Mouse (Mus musculus): ENCODE measurements around the gene Stap2. TPM values are rescaled to one million over a fixed set of nuclear protein-coding genes. Genes with fewer than 3 reads are reported as not detected.

Stap2 gene
- polyA plus RNA-seq, 1 experiment: 6.0 TPM

GRCm38 (mm10) chr17:56035216-56035615, 29.8 kb upstream of the Stap2 start:
- Histone ChIP-seq H3K4me1 (ENCODE audit: control insufficient read depth, insufficient read depth, low read length) (peaks cover 10% of the 10 kb centered on the region), H3K27ac (ENCODE audit: insufficient read depth, low read length) (no peak overlapping the region), H3K4me3 (ENCODE audit: insufficient read depth, low read length) (peak overlapping the region; percentile 58)
- TF ChIP-seq POLR2A (IDR thresholded peaks at IDR 0.05; ENCODE audit: extremely low read depth, insufficient read depth, low read length) (no peak), CTCF (IDR thresholded peaks at IDR 0.05; ENCODE audit: extremely low read depth, insufficient read depth, low read length) (no peak)

- Histone ChIP-seq H3K4me1 (ENCODE audit: control insufficient read depth, insufficient read depth, low read length) (peaks cover 10% of the 10 kb centered on the region), H3K4me3 (ENCODE audit: insufficient read depth, low read length) (no peak overlapping the region), H3K27ac (ENCODE audit: insufficient read depth, low read length) (no peak overlapping the region)
- no peak for TF ChIP-seq CTCF (IDR thresholded peaks at IDR 0.05; ENCODE audit: extremely low read depth, insufficient read depth, low read length)
Observed at GRCm38 (mm10) chr17:56034726-56035100, 29.3 kb upstream of the Stap2 start.

DNA sequence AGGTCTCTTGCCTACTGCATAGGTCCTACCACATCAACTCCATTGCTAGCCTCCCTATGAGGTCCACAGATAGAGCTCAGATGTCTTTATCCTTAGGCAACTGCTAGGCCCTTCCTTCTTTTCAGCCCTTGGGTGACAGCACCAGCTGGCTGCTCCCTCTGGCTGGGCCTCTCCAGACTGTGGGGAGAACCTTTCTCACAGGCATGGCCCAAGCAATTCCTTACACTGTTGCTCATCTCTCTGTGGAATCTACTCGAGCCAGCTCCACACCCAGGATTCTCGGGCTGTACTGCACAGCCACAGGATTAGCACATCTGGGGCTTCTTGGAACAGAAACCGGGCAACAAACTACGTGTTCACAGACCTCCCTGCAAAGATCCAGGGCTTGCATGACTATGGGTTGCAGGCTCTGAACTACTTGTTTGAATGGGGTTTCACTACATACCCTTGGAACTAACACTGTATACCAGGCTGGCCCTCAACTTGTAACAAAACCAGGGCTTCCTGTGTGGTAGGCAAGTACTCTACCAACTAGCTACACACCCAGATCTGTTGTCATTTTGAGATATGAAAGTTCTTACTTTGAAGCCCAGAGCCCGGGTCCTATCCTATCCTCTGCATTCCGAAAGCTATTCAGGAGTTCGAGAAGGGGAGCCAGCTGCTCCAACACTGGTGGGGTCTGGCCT, 28.8 kb upstream of the Stap2 start:
- Histone ChIP-seq H3K4me3 (ENCODE audit: insufficient read depth, low read length) (no peak overlapping the region), H3K4me1 (ENCODE audit: control insufficient read depth, insufficient read depth, low read length) (peaks cover 13% of the 10 kb centered on the region), H3K27ac (ENCODE audit: insufficient read depth, low read length) (no peak overlapping the region)
- TF ChIP-seq POLR2A (IDR thresholded peaks at IDR 0.05; ENCODE audit: extremely low read depth, insufficient read depth, low read length) (no peak), CTCF (IDR thresholded peaks at IDR 0.05; ENCODE audit: extremely low read depth, insufficient read depth, low read length) (no peak)

- Histone ChIP-seq H3K4me3 (ENCODE audit: insufficient read depth, low read length) (no peak overlapping the region), H3K4me1 (ENCODE audit: control insufficient read depth, insufficient read depth, low read length) (peaks cover 15% of the 10 kb centered on the region), H3K27ac (ENCODE audit: insufficient read depth, low read length) (no peak overlapping the region)
- TF ChIP-seq CTCF (IDR thresholded peaks at IDR 0.05; ENCODE audit: extremely low read depth, insufficient read depth, low read length) (no peak), POLR2A (IDR thresholded peaks at IDR 0.05; ENCODE audit: extremely low read depth, insufficient read depth, low read length) (no peak)
Observed at GRCm38 (mm10) chr17:56032831-56033230, 27.4 kb upstream of the Stap2 start.

DNA sequence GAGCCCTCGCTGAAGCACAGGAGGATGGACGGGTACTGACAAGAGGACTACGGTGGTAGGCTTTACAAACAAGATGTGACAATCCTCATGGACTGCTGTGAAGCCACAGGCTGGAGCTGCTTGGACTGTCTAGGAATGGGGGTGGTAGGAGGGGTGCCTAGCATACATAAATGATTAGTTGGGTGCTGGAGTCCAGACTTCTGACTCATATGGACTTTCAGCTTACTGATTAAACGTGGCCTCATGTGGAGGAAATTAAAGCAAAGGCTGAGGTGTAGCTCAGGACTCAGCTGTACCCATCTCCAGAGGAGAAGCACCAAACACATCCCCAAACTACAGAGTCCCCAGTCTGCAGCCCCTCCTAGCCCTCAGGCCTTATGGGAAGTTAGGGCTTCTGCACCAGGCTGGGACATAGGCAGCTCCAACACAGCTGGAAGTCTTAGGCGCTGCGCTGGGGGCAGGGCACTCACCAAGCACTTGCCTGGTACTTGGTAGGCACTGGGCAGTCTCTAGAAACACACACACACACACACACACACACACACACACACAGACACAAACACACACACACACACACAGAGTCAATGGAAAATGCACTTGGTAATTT, 26.8 kb upstream of the Stap2 start:
- no peak overlapping the region for H3K27ac ChIP-seq (ENCODE audit: insufficient read depth, low read length)

GRCm38 (mm10) chr17:56031431-56031830, 26.0 kb upstream of the Stap2 start:
- no peak overlapping the region for H3K4me3 ChIP-seq (ENCODE audit: insufficient read depth, low read length)
- TF ChIP-seq POLR2A (IDR thresholded peaks at IDR 0.05; ENCODE audit: extremely low read depth, insufficient read depth, low read length) (no peak), CTCF (IDR thresholded peaks at IDR 0.05; ENCODE audit: extremely low read depth, insufficient read depth, low read length) (no peak)
- peaks cover 17% of the 10 kb centered on the region for H3K4me1 ChIP-seq (ENCODE audit: control insufficient read depth, insufficient read depth, low read length)
- H3K27ac ChIP-seq (ENCODE audit: insufficient read depth, low read length): no peak overlapping the region

More for the DNA sequence above, 26.8 kb upstream of the Stap2 start:
- TF ChIP-seq CTCF (IDR thresholded peaks at IDR 0.05; ENCODE audit: extremely low read depth, insufficient read depth, low read length): no peak
- no peak for TF ChIP-seq POLR2A (IDR thresholded peaks at IDR 0.05; ENCODE audit: extremely low read depth, insufficient read depth, low read length)
- H3K4me1 ChIP-seq (ENCODE audit: control insufficient read depth, insufficient read depth, low read length): peaks cover 15% of the 10 kb centered on the region
- H3K4me3 ChIP-seq (ENCODE audit: insufficient read depth, low read length): no peak overlapping the region

DNA sequence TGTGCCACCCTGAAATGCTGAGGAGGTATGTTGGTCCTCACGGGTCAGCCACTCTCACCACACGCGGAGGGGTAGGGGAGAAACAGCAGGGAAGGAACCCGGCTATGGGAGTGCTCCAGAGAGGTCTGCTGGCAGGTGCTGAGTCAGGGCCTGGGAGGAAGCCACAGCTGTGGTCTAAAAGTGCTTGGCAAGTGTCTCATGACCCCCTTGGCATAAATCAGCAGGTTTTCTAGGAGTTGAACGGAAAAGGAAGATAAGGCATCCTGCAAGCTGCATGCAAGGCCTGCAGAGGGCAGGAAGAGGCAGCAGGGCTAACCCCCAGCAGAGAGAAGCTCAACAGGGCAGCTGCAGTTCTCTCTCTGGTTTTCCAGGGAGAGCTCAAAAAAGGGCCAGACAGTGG, 25.5 kb upstream of the Stap2 start:
- Histone ChIP-seq H3K27ac (ENCODE audit: insufficient read depth, low read length) (peak overlapping the region; percentile 43; the same call in 1 of the 2 replicates), H3K4me1 (ENCODE audit: control insufficient read depth, insufficient read depth, low read length) (peaks cover 19% of the 10 kb centered on the region), H3K4me3 (ENCODE audit: insufficient read depth, low read length) (no peak overlapping the region)
- TF ChIP-seq POLR2A (IDR thresholded peaks at IDR 0.05; ENCODE audit: extremely low read depth, insufficient read depth, low read length): no peak
- no peak for TF ChIP-seq CTCF (IDR thresholded peaks at IDR 0.05; ENCODE audit: extremely low read depth, insufficient read depth, low read length)

DNA sequence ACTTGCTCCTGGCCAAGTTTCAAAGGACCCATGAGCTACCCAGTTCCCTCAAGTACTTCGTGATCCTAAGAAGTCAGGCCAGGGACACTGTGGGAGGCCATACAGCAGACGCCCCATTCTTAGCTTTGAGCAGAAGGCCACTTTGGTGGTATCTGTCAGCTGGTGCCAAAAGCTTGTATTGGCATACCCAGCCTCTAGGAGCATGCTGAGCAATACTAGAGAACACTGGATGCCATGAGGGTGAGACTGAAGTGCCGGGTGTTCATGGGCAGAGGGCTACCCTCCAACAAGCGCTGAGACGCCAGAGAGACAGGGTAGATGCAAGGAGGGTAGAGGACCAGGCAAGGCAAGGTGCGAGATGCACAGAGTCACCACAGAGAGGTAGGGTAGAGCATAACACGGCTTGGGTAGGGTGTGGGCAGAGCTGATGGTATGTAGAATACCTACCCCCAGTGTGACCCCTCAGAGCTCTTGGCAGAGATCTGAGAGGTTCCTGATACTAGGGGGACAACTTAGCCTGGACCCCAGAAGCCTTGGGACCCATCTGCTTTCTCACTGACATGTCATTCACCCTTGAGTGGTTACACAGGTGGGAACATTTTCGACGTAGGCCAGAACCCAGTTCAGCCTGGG, 25.0 kb upstream of the Stap2 start:
- H3K27ac ChIP-seq (ENCODE audit: insufficient read depth, low read length): peak overlapping the region; percentile 43; the same call in 1 of the 2 replicates
- H3K4me3 ChIP-seq (ENCODE audit: insufficient read depth, low read length): no peak overlapping the region
- TF ChIP-seq CTCF (IDR thresholded peaks at IDR 0.05; ENCODE audit: extremely low read depth, insufficient read depth, low read length): no peak
- no peak for TF ChIP-seq POLR2A (IDR thresholded peaks at IDR 0.05; ENCODE audit: extremely low read depth, insufficient read depth, low read length)
- H3K4me1 ChIP-seq (ENCODE audit: control insufficient read depth, insufficient read depth, low read length): peaks cover 19% of the 10 kb centered on the region

DNA sequence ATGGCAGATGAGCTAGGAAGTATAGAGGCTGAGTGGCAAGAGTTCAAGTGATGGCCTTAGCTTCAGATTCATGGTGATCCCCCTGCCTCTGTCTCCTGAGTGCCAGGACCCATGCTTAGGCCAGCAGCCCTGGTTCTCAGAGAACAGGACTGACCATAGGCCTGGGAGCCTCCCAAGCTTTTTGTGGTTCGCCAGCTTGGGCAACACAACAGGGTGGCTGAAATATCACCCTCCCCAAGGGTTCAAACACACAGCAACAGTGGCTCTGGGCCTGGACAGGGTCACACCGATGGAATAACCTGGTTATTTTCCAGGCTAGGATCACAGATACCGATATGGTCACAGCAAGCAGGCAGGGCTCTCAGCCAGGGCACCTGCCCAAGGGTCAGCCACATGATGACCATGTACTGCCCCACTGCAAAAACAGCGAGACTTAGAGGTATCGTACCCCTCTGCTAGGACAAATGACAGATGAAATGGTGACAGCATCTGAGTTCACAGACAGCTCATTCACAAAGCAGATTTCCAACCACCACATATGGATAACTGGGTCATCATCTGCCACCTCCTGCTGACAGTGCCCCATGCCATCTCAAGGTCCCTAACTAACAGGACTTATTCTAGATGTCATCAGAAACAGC, 22.5 kb upstream of the Stap2 start:
- TF ChIP-seq POLR2A (IDR thresholded peaks at IDR 0.05; ENCODE audit: extremely low read depth, insufficient read depth, low read length) (no peak), CTCF (IDR thresholded peaks at IDR 0.05; ENCODE audit: extremely low read depth, insufficient read depth, low read length) (no peak)
- H3K27ac ChIP-seq (ENCODE audit: insufficient read depth, low read length): no peak overlapping the region
- H3K4me3 ChIP-seq (ENCODE audit: insufficient read depth, low read length): no peak overlapping the region
- peaks cover 25% of the 10 kb centered on the region for H3K4me1 ChIP-seq (ENCODE audit: control insufficient read depth, insufficient read depth, low read length)

Measured in cortical plate, adult 2 months (tissue).